Mouse (Mus musculus) forebrain, embryonic 10.5 days (tissue): ENCODE data around the gene Slc43a1. TPM values are rescaled to one million over a fixed set of nuclear protein-coding genes. Genes with fewer than 3 reads are reported as not detected.
"Not testable (repeated sequence)": the region's sequence is repeated elsewhere in the genome, so short reads cannot be mapped to it uniquely, and the experiment has no call there.

Source experiments
- DNase-seq: peaks from one replicate; pipeline ENCODE4 v3.0.0-alpha.2; 2017; ENCODE audit warnings: low spot score; ENCODE audit errors: extremely low spot score
- H3K27ac ChIP-seq: fragments of 300-500 bp; sonication (generic); 2 replicates; pipeline ENCODE4 v1.5.1; 2016; ENCODE audit warnings: mild to moderate bottlenecking
- H3K27me3 ChIP-seq: fragments of 300-500 bp; sonication (generic); 2 replicates; pipeline ENCODE4 v1.6.1; 2016; ENCODE audit warnings: mild to moderate bottlenecking; ENCODE audit not compliant: poor library complexity, severe bottlenecking
- H3K36me3 ChIP-seq: fragments of 300-500 bp; sonication (generic); replicated peaks from 2 replicates; pipeline ENCODE4 v1.6.1; 2016; ENCODE audit warnings: mild to moderate bottlenecking, moderate library complexity
- H3K4me1 ChIP-seq: fragments of 300-500 bp; sonication (generic); 2 replicates; pipeline ENCODE4 v1.6.1; 2016
- H3K4me3 ChIP-seq: fragments of 300-500 bp; sonication (generic); 2 replicates; pipeline ENCODE4 v1.5.1; 2016; ENCODE audit warnings: mild to moderate bottlenecking, moderate library complexity
- H3K9me3 ChIP-seq: fragments of 300-500 bp; sonication (generic); 2 replicates; pipeline ENCODE4 v1.6.1; 2016; ENCODE audit warnings: mild to moderate bottlenecking, moderate library complexity
- WGBS: fragments of 180-500 bp; shearing (Covaris S2); methylation state at CpG from one replicate; pipeline ENCODE4 v1.1.7; 2016; 5-methylcytosine and 5-hydroxymethylcytosine counted together
- polyA plus RNA-seq: library from polyadenylated mRNA; unstranded; fragments of >200 nt; fragmentation: Nextera tagmentation; extraction: Ambion mirVana; gene quantifications from 2 replicates; pipeline ENCODE4 v1.2.1, GENCODE M21; 2016

The Slc43a1 gene
- polyA plus RNA-seq, 1 experiment from 2014 or later: 28.5 TPM

GRCm38 (mm10) chr2:84893359-84893758, 54.7 kb downstream of the Slc43a1 start:
- H3K9me3 ChIP-seq: no peaks in the 10 kb centered on the region
- no peak overlapping the region for H3K27ac ChIP-seq
- H3K36me3 ChIP-seq: no peaks in the 10 kb centered on the region
- H3K27me3 ChIP-seq: peaks cover 32% of the 10 kb centered on the region
- no peak overlapping the region for H3K4me3 ChIP-seq
- DNase-seq: no peak
- H3K4me1 ChIP-seq: peaks cover 12% of the 10 kb centered on the region
- 61% methylated on average over 6 of the region's 6 CpGs for WGBS

GRCm38 (mm10) chr2:84895495-84896198, 57.0 kb downstream of the Slc43a1 start:
- no peak for DNase-seq
- H3K27ac ChIP-seq: no peak overlapping the region

GRCm38 (mm10) chr2:84896686-84897085, 58.0 kb downstream of the Slc43a1 start:
- not testable (repeated sequence) for H3K4me3 ChIP-seq, H3K27ac ChIP-seq, DNase-seq, H3K27me3 ChIP-seq, H3K36me3 ChIP-seq, H3K9me3 ChIP-seq, H3K4me1 ChIP-seq
- 91% methylated on average over 6 of the region's 6 CpGs for WGBS

More at GRCm38 (mm10) chr2:84895495-84896198, 57.0 kb downstream of the Slc43a1 start:
- 80% methylated on average over 4 of the region's 4 CpGs for WGBS
- H3K4me3 ChIP-seq: no peak overlapping the region
- H3K36me3 ChIP-seq: no peaks in the 10 kb centered on the region
- H3K9me3 ChIP-seq: no peaks in the 10 kb centered on the region
- peaks cover 9% of the 10 kb centered on the region for H3K27me3 ChIP-seq
- no peaks in the 10 kb centered on the region for H3K4me1 ChIP-seq

- Histone ChIP-seq H3K27ac (no peak overlapping the region), H3K36me3 (no peaks in the 10 kb centered on the region), H3K9me3 (no peaks in the 10 kb centered on the region), H3K4me3 (no peak overlapping the region), H3K4me1 (no peaks in the 10 kb centered on the region), H3K27me3 (no peaks in the 10 kb centered on the region)
- 76% methylated on average over 3 of the region's 3 CpGs for WGBS
- no peak for DNase-seq
Observed at GRCm38 (mm10) chr2:84912722-84913121, 74.1 kb downstream of the Slc43a1 start.

Other genes with a start within 250 kb of the Slc43a1 start
- 40.6 and 43.9 TPM in 2 replicates for gene Ctnnd1, start 188.1 kb upstream of the Slc43a1 start, polyA plus RNA-seq
- 0.32 and 0.58 TPM in 2 replicates for gene Btbd18, start 179.8 kb upstream of the Slc43a1 start, polyA plus RNA-seq
- 552 and 592 TPM in 2 replicates for gene Selenoh, start 168.1 kb upstream of the Slc43a1 start, polyA plus RNA-seq
- gene Gm28635, start 160.8 kb upstream of the Slc43a1 start, polyA plus RNA-seq: not detected in 2 replicates
- 50.1 and 51.5 TPM in 2 replicates for gene Med19, start 160.4 kb upstream of the Slc43a1 start, polyA plus RNA-seq
- gene Tmx2, start 159.7 kb upstream of the Slc43a1 start, polyA plus RNA-seq: 174 and 184 TPM in 2 replicates
- 28.4 and 29.5 TPM in 2 replicates for gene Zdhhc5, start 123.7 kb upstream of the Slc43a1 start, polyA plus RNA-seq
- 53.6 and 56.8 TPM in 2 replicates for gene Clp1, start 111.5 kb upstream of the Slc43a1 start, polyA plus RNA-seq
- 6.4 and 8.2 TPM in 2 replicates for gene Ypel4, start 104.8 kb upstream of the Slc43a1 start, polyA plus RNA-seq
- 8.5 and 8.8 TPM in 2 replicates for gene Gm19426, start 95.2 kb upstream of the Slc43a1 start, polyA plus RNA-seq
- gene Serping1, start 63.4 kb upstream of the Slc43a1 start, polyA plus RNA-seq: 22.7 and 23.2 TPM in 2 replicates
- 28.8 and 33.1 TPM in 2 replicates for gene Ube2l6, start 40.0 kb upstream of the Slc43a1 start, polyA plus RNA-seq
- 0.46 TPM in 1 of 2 replicates, not detected in the other for gene Smtnl1, start 16.2 kb upstream of the Slc43a1 start, polyA plus RNA-seq
- 68.6 and 70.9 TPM in 2 replicates for gene Timm10, start 11.9 kb upstream of the Slc43a1 start, polyA plus RNA-seq
- 0.78 and 1.0 TPM in 2 replicates for gene Rtn4rl2, start 47.9 kb downstream of the Slc43a1 start, polyA plus RNA-seq
- gene Slc43a3, start 97.7 kb downstream of the Slc43a1 start, polyA plus RNA-seq: 20.8 and 23.7 TPM in 2 replicates
- not detected in 2 replicates for gene Prg2, start 141.6 kb downstream of the Slc43a1 start, polyA plus RNA-seq
- not detected in 2 replicates for gene Prg3, start 149.4 kb downstream of the Slc43a1 start, polyA plus RNA-seq
- gene Ssrp1, start 198.4 kb downstream of the Slc43a1 start, polyA plus RNA-seq: 433 and 446 TPM in 2 replicates
- gene P2rx3, start 198.6 kb downstream of the Slc43a1 start, polyA plus RNA-seq: 2.7 and 3.6 TPM in 2 replicates
- 26.6 and 36.1 TPM in 2 replicates for gene Tnks1bp1, start 209.2 kb downstream of the Slc43a1 start, polyA plus RNA-seq